Mouse (Mus musculus) heart, adult 2 months (tissue): ENCODE measurements at regions not wholly inside any gene's neighbourhood (a gene's known extent, or its start where the extent isn't known, plus 50 kb on each side); places are given as distances from the start of the nearest gene placed in this dataset.
"Not testable (repeated sequence)": the region's sequence is repeated elsewhere in the genome, so short reads cannot be mapped to it uniquely, and the experiment has no call there.

Source experiments
- CTCF ChIP-seq: fragments of 200-600 bp; IDR thresholded peaks from 2 replicates; pipeline ENCODE4 v1.8.1; 2022; ENCODE audit warnings: antibody characterized with exemption, mild to moderate bottlenecking, moderate library complexity
- EP300 ChIP-seq: fragments of 200-500 bp; IDR thresholded peaks from 2 replicates; pipeline ENCODE4 v1.6.1; 2011; ENCODE audit warnings: low read depth, low read length, control low read depth; ENCODE audit not compliant: insufficient read depth
- POLR2A ChIP-seq: fragments of 200-500 bp; IDR thresholded peaks from 2 replicates; pipeline ENCODE4 v1.6.1; 2011; ENCODE audit warnings: mild to moderate bottlenecking, low read depth, low read length, control low read depth; ENCODE audit not compliant: insufficient read depth

- not testable (repeated sequence) for TF ChIP-seq CTCF, EP300, POLR2A
Measured at GRCm38 (mm10) chr11:10102314-10102713, 910.6 kb downstream of the Abca13 start.
